Mouse (Mus musculus) hindbrain, embryonic 12.5 days (tissue): Measurements from ENCODE around the gene Agmo. TPM values are rescaled to one million over a fixed set of nuclear protein-coding genes. Genes with fewer than 3 reads are reported as not detected.
A peak's percentile ranks its signal among the peaks of the same experiment; 100 is the strongest.

Experiments
- ATAC-seq: fragments of 200-750 bp; cut with Nextera tagmentation; 2 replicates; pipeline ENCODE4 v1.8.0; 2017; ENCODE audit warnings: moderate TSS enrichment; ENCODE audit not compliant: low FRiP score
- H3K27ac ChIP-seq: fragments of 300-500 bp; sonication (generic); 2 replicates; pipeline ENCODE4 v1.5.1; 2016; ENCODE audit warnings: mild to moderate bottlenecking
- H3K27me3 ChIP-seq: fragments of 300-500 bp; sonication (generic); 2 replicates; pipeline ENCODE4 v1.6.1; 2016; ENCODE audit warnings: mild to moderate bottlenecking
- H3K36me3 ChIP-seq: fragments of 300-500 bp; sonication (generic); 2 replicates; pipeline ENCODE4 v1.6.1; 2016; ENCODE audit warnings: mild to moderate bottlenecking
- H3K4me1 ChIP-seq: fragments of 300-500 bp; sonication (generic); 2 replicates; pipeline ENCODE4 v1.6.1; 2016
- H3K4me2 ChIP-seq: fragments of 300-500 bp; sonication (generic); replicated peaks from 2 replicates; pipeline ENCODE4 v1.6.1; 2016; ENCODE audit warnings: mild to moderate bottlenecking
- H3K4me3 ChIP-seq: fragments of 300-500 bp; sonication (generic); 2 replicates; pipeline ENCODE4 v1.5.1; 2016; ENCODE audit warnings: mild to moderate bottlenecking
- H3K9ac ChIP-seq: fragments of 300-500 bp; sonication (generic); 2 replicates; pipeline ENCODE4 v1.6.1; 2016; ENCODE audit warnings: mild to moderate bottlenecking, moderate library complexity
- H3K9me3 ChIP-seq: fragments of 300-500 bp; sonication (generic); replicated peaks from 2 replicates; pipeline ENCODE4 v1.6.1; 2016; ENCODE audit warnings: mild to moderate bottlenecking
- WGBS: fragments of 180-500 bp; shearing (Covaris S2); methylation state at CpG from one replicate; pipeline ENCODE4 v1.1.7; 2016; 5-methylcytosine and 5-hydroxymethylcytosine counted together
- polyA plus RNA-seq: library from polyadenylated mRNA; unstranded; fragments of >200 nt; fragmentation: Nextera tagmentation; extraction: Ambion mirVana; gene quantifications from 2 replicates; pipeline ENCODE4 v1.2.1, GENCODE M21; 2016

Agmo gene
- polyA plus RNA-seq, 1 experiment from 2014 or later = 0.87 TPM

DNA sequence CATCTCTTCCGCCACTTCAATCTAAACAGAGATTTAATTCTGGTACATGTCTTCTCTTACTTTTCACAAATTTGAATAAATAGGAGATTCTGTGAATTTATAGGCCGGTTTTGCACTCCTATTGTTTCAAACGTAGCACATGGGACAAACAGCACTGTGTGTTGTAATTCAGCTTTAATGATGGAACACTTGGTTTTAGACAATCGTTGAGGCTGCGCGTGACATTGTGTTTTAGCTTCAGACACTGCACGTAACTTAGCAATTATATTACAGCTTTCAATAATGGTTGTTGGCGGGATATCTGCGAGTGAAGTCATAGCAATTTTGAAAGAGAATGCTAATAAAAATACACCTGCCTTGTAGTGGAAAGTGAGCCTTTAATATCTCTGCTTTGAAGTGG, 203.8 kb downstream of the Agmo start:
- Histone ChIP-seq H3K4me1 (no peaks in the 10 kb centered on the region), H3K9me3 (no peaks in the 10 kb centered on the region), H3K4me2 (no peak overlapping the region), H3K36me3 (no peaks in the 10 kb centered on the region), H3K9ac (no peak overlapping the region), H3K4me3 (no peak overlapping the region), H3K27me3 (no peaks in the 10 kb centered on the region), H3K27ac (no peak overlapping the region)
- ATAC-seq = no peak
- WGBS = 83% methylated on average over 9 of the region's 9 CpGs

DNA sequence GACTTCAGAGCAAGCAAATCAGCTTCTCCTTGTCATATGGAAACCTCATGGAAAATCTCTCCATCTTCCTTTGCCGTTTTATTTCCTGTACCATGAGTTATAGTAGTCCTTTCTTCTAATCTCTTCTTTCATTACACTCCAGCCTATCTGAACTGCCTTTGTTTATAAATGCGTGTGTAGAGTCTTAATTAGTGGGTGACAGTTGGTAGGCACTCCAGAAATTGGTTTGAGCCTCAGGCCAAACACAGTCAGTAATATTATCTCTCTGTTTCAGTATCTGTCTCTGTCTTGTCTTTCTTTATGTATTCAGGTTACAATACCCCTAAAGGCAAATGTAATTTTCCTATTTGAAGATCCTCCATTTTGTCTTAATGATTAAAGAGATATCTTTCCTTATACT, 208.2 kb downstream of the Agmo start:
- Histone ChIP-seq H3K4me2 (no peak overlapping the region), H3K36me3 (no peaks in the 10 kb centered on the region), H3K4me1 (no peaks in the 10 kb centered on the region), H3K27me3 (no peaks in the 10 kb centered on the region), H3K9me3 (no peaks in the 10 kb centered on the region), H3K27ac (no peak overlapping the region), H3K4me3 (no peak overlapping the region), H3K9ac (no peak overlapping the region)
- ATAC-seq = peak; percentile 58
- 62% methylated on average over 2 of the region's 2 CpGs for WGBS

DNA sequence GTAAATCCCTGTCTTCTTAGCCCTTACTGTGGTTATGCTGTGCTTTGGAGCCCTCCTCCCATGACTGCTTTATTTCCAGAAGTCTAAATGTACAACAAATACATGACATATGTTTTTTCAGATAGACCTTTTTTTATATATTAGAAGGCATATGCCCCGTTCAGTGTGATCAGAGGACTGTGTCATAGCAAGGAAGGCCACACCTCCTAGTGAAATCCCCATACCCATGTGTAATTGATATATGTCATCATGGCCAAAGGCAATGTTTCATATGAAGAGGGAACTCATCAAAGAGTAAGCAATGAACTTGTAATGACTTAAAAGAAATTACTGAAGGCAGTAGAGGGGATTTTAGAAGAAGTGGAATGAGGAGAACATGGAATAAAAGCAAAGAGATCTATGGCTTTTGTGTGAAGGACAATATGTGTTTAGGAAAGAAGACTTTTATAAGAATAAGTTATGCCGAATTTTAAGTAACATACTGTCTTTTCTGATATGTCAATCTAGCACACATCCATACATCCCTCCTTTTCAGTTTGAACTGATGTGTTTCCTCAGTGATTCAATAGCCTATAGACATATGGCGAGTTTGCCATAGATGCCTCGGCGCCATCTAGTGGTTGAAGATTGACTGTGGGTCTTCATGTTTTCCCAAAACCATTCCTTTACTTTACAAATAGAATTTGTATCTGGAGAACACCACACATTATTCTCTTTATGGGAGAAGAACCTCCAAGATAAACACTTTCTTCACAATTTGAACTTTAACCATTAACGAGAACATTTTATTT, 209.1 kb downstream of the Agmo start:
- ATAC-seq = peak; percentile 80
- Histone ChIP-seq H3K4me3 (no peak overlapping the region), H3K9ac (no peak overlapping the region), H3K36me3 (no peaks in the 10 kb centered on the region), H3K4me1 (no peaks in the 10 kb centered on the region), H3K4me2 (no peak overlapping the region), H3K9me3 (no peaks in the 10 kb centered on the region), H3K27ac (no peak overlapping the region), H3K27me3 (no peaks in the 10 kb centered on the region)
- 14% methylated on average over 6 of the region's 6 CpGs for WGBS

DNA sequence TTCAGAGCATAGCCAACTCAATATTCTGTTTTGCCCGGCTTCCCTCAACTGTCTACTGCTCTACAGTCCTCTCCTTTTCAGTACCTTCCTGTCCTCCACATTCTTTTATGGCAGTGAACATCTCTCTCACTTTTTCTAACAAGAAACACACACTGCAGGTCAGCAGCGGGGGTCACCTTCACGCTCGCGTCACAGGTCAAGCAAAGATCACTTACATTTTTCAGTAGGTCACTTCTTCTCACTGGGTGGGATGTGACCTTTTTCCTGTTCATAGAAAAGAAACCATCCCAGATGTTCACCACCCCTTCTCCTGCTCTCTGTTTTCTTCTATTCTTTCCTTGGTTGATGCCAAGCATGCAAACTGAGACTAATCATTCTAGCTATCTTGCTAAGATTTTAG, 230.2 kb downstream of the Agmo start:
- Histone ChIP-seq H3K9me3 (no peaks in the 10 kb centered on the region), H3K9ac (no peak overlapping the region), H3K4me3 (no peak overlapping the region), H3K27ac (no peak overlapping the region), H3K36me3 (no peaks in the 10 kb centered on the region), H3K4me2 (no peak overlapping the region), H3K27me3 (no peaks in the 10 kb centered on the region), H3K4me1 (no peaks in the 10 kb centered on the region)
- ATAC-seq = no peak
- WGBS = 66% methylated on average over 5 of the region's 5 CpGs

DNA sequence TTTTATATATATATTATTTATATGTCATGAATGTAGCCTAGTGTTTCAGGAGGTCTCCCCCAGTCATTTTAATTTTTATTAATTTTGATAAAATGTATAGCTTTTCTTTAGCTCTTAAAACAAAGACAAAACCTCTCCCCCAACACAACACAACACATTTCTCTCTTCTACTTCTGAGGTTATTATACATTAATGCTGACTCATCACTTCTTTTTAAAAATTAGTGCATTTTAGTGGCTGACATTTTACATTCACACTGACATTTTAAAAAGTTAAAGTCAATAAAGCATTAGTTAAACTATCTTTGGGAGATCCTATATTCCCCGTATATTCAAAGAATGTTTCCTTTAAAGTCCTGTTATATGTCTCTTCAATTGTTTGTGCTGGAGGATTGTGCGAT, 235.4 kb downstream of the Agmo start:
- no peak overlapping the region for H3K4me2 ChIP-seq
- H3K4me1 ChIP-seq = no peaks in the 10 kb centered on the region
- H3K27me3 ChIP-seq = no peaks in the 10 kb centered on the region
- WGBS = 95% methylated on average over 2 of the region's 2 CpGs
- H3K9ac ChIP-seq = no peak overlapping the region
- H3K27ac ChIP-seq = no peak overlapping the region
- H3K9me3 ChIP-seq = no peaks in the 10 kb centered on the region
- no peaks in the 10 kb centered on the region for H3K36me3 ChIP-seq
- no peak overlapping the region for H3K4me3 ChIP-seq
- ATAC-seq = no peak

DNA sequence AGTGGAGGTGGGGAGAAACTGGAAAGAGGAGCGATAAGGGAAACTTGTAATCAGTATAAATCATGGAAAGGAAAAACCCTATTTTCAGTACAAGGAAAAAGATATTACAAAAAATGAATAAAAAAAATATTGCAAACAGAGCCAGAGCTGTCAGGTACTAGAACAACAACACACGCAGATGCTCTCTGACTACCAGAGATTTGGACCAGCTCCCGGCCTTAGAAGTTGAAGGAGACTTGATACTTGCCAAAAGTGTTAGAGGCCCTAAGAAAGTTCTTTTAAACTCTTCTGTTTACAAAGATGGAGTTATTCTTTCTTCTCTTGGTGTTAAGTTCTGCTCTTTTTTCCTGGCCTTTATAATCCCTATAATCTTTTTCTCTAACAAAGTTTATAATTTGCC, 246.6 kb downstream of the Agmo start:
- Histone ChIP-seq H3K4me1 (no peaks in the 10 kb centered on the region), H3K27me3 (no peaks in the 10 kb centered on the region), H3K4me2 (no peak overlapping the region), H3K36me3 (no peaks in the 10 kb centered on the region), H3K27ac (no peak overlapping the region), H3K9me3 (no peaks in the 10 kb centered on the region), H3K9ac (no peak overlapping the region), H3K4me3 (no peak overlapping the region)
- ATAC-seq = no peak
- 94% methylated on average over 3 of the region's 3 CpGs for WGBS

DNA sequence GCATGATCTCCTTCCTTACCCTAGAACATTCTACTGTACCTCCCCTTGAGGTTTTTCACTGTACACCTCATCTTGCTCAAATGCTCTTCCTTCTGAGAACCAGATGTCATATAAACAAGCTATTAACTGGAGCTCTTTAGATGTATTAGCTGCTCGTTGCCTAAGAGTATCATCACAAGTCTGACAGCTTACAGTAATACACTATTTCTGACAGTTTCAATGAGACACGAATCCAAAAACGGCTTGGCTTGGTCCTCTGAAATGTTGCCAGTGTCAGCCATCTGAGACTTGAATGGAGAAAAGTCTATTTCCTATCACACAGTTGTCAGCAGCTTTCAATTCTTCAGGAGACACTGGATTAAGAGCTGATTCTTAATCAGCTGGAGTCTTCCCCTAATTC, 257.4 kb downstream of the Agmo start:
- H3K27ac ChIP-seq = no peak overlapping the region
- H3K9me3 ChIP-seq = no peaks in the 10 kb centered on the region
- H3K9ac ChIP-seq = no peak overlapping the region
- no peaks in the 10 kb centered on the region for H3K27me3 ChIP-seq
- no peak for ATAC-seq
- H3K4me2 ChIP-seq = no peak overlapping the region
- H3K4me3 ChIP-seq = no peak overlapping the region
- no peaks in the 10 kb centered on the region for H3K4me1 ChIP-seq
- WGBS = 83% methylated on average over 3 of the region's 3 CpGs
- H3K36me3 ChIP-seq = no peaks in the 10 kb centered on the region

DNA sequence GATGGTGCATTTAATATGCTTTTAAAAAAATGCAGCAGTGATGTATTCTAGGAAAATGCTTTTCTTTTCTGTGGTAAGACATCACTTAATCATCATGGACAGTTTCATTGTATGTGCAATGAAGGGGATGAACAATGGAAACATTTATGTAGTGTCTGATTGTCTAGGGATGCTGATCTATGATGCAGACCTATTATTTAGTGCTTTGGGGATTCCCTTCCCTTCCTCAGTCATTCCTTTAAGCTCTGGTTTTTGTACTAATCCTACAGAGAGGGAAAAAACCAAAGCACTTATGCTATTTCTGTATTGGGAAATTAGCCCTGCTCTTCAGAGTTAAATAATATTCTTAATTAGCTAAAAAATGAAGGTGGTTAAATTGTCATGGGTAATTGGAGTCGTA, 266.0 kb downstream of the Agmo start:
- ATAC-seq = no peak
- no peak overlapping the region for H3K27ac ChIP-seq
- no peaks in the 10 kb centered on the region for H3K4me1 ChIP-seq
- WGBS = 74% methylated on average over 1 of the region's 1 CpGs
- H3K36me3 ChIP-seq = no peaks in the 10 kb centered on the region
- no peak overlapping the region for H3K4me3 ChIP-seq
- H3K9me3 ChIP-seq = no peaks in the 10 kb centered on the region
- no peak overlapping the region for H3K9ac ChIP-seq
- no peaks in the 10 kb centered on the region for H3K27me3 ChIP-seq
- no peak overlapping the region for H3K4me2 ChIP-seq

DNA sequence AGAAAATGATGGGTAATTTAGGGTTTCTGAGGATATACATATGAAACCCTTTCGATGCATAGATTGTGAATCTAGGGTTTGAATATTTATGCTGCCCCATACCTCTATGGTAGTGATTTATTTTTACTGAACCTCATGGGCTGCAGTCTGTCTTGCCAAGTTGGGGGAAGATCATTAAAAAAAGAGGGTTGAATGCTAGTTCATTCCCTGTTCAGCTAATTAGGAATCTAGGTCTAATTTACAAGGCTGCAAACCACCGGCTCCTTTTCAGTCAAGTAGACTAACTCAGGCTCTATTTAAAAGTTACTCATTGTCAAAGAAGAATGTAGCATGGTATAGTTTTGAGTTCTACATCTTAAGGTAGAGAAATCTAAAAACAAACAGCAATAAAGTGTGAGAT, 266.4 kb downstream of the Agmo start:
- Histone ChIP-seq H3K9me3 (no peaks in the 10 kb centered on the region), H3K27ac (no peak overlapping the region), H3K4me2 (no peak overlapping the region), H3K4me1 (no peaks in the 10 kb centered on the region), H3K36me3 (no peaks in the 10 kb centered on the region), H3K27me3 (no peaks in the 10 kb centered on the region), H3K9ac (no peak overlapping the region), H3K4me3 (no peak overlapping the region)
- WGBS = 72% methylated on average over 2 of the region's 2 CpGs
- ATAC-seq = no peak

DNA sequence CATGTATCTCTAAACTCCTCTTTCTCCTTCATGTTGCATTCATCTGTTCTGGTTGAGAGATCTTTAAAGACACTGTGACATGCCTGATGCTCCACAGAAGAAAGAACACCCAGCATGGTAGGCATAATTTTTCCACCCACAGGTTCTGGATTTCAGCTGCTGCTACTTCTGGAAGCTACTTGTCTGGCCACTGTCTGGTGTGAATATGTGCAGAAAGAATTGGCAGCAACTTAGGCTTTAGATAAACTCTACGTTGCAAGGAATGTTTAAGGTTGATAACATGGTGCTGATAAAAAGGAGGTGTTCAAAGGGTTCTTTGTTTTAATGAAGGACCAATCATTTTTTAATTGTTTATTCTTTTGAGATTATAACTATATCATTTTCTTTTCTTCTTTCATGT, 280.3 kb downstream of the Agmo start:
- peaks cover 5% of the 10 kb centered on the region; the same call in 1 of the 2 replicates for H3K9me3 ChIP-seq
- no peaks in the 10 kb centered on the region for H3K27me3 ChIP-seq
- WGBS = 83% methylated on average over 1 of the region's 1 CpGs
- no peak for ATAC-seq
- no peaks in the 10 kb centered on the region for H3K36me3 ChIP-seq
- H3K9ac ChIP-seq = no peak overlapping the region
- no peak overlapping the region for H3K4me2 ChIP-seq
- no peaks in the 10 kb centered on the region for H3K4me1 ChIP-seq
- H3K27ac ChIP-seq = no peak overlapping the region
- H3K4me3 ChIP-seq = no peak overlapping the region

DNA sequence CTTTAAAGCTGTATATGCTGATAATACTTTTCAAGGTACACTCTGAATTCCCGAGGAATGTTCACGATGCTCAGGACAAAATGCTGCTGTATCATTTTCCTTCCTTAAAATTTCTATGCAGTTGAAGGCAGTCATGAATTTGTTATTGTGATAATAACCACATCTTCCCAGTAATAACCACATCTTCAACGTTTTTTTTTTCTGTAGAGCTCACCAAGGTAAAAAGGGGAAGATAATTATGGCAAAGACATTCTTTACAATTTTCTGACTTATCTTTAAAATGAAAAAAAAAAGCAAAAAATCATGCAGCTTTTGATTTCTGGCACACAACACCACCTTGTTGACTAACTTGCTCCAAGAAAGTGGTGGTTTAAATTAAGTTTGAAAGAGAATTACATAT, 283.2 kb downstream of the Agmo start:
- no peak for ATAC-seq
- Histone ChIP-seq H3K27ac (no peak overlapping the region), H3K9me3 (peaks cover 5% of the 10 kb centered on the region; the same call in 1 of the 2 replicates), H3K4me1 (no peaks in the 10 kb centered on the region), H3K36me3 (no peaks in the 10 kb centered on the region), H3K9ac (no peak overlapping the region), H3K4me2 (no peak overlapping the region), H3K27me3 (no peaks in the 10 kb centered on the region), H3K4me3 (no peak overlapping the region)
- 89% methylated on average over 3 of the region's 3 CpGs for WGBS

DNA sequence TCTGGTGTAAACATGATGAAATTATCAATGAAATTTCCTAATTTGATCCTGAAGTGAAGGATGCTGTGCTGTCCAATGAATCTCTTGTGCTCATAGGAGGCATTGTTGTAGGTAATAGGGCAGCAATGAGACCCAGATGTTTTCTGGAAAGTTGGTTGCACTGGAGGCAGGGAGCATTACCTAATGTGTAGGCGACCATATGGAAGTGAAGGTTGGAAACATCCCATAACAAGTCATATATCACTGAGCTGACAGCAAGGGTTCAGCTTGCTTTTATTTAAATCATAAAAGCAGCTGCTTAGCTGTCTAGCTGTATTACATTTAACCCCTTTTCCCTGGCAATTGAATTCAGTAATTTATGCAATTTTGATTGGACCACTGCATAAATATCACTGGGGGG, 299.6 kb downstream of the Agmo start:
- no peak overlapping the region for H3K9ac ChIP-seq
- H3K9me3 ChIP-seq = no peaks in the 10 kb centered on the region
- ATAC-seq = peak; percentile 22; the same call in 1 of the 2 replicates
- H3K4me2 ChIP-seq = no peak overlapping the region
- no peaks in the 10 kb centered on the region for H3K4me1 ChIP-seq
- no peak overlapping the region for H3K4me3 ChIP-seq
- no peaks in the 10 kb centered on the region for H3K36me3 ChIP-seq
- H3K27ac ChIP-seq = no peak overlapping the region
- H3K27me3 ChIP-seq = no peaks in the 10 kb centered on the region
- 48% methylated on average over 1 of the region's 1 CpGs for WGBS

DNA sequence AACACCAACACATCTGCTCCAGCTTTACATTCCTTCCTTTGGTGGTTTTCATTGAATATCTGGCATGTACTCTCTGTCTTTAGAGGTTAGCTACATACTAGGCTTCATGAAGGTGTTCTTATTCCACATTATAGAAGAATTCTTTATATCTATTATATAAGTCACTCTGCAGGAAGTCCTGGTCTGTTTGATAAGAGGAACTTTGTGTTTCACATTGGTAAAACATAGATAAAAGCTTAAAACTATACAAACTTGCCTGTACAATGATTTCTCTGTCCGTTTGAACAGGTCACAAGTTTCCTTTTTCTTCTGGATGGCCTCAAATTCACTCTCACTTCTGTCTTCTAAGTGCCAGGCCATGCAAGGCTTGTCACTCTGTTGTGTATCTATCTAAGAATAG, 316.8 kb downstream of the Agmo start:
- Histone ChIP-seq H3K4me1 (no peaks in the 10 kb centered on the region), H3K4me3 (no peak overlapping the region), H3K9me3 (no peaks in the 10 kb centered on the region), H3K4me2 (no peak overlapping the region), H3K9ac (no peak overlapping the region), H3K27me3 (no peaks in the 10 kb centered on the region), H3K36me3 (no peaks in the 10 kb centered on the region), H3K27ac (no peak overlapping the region)
- ATAC-seq = no peak
- 84% methylated on average over 1 of the region's 1 CpGs for WGBS
